Mouse (Mus musculus): ENCODE measurements around the gene Gpatch8.

Gpatch8 gene

GRCm38 (mm10) chr11:102496732-102497131 lies 59.5 kb downstream of the Gpatch8 start:
- DNase-seq (ENCODE audit: low spot score) = no peak

- DNase-seq (ENCODE audit: low spot score) = no peak
These were observed 60.0 kb downstream of the Gpatch8 start for GRCm38 (mm10) chr11:102496206-102496605.

- DNase-seq (ENCODE audit: low spot score) = no peak
These were observed 60.5 kb downstream of the Gpatch8 start for GRCm38 (mm10) chr11:102495742-102496141.

GRCm38 (mm10) chr11:102495114-102495513 lies 61.1 kb downstream of the Gpatch8 start:
- no peak for DNase-seq (ENCODE audit: low spot score)

- DNase-seq (ENCODE audit: low spot score) = no peak
These were observed 62.0 kb downstream of the Gpatch8 start for GRCm38 (mm10) chr11:102494063-102494650.

- DNase-seq (ENCODE audit: low spot score) = no peak
These were observed 63.0 kb downstream of the Gpatch8 start for GRCm38 (mm10) chr11:102493241-102493640.

- DNase-seq (ENCODE audit: low spot score) = no peak
These were observed 68.3 kb downstream of the Gpatch8 start for GRCm38 (mm10) chr11:102487901-102488300.

- DNase-seq (ENCODE audit: low spot score) = peak; percentile 89
These were observed 69.3 kb downstream of the Gpatch8 start for GRCm38 (mm10) chr11:102486733-102487386.

- DNase-seq (ENCODE audit: low spot score) = no peak
These were observed 74.4 kb downstream of the Gpatch8 start for GRCm38 (mm10) chr11:102481779-102482178.

GRCm38 (mm10) chr11:102480897-102481296 lies 75.3 kb downstream of the Gpatch8 start:
- DNase-seq (ENCODE audit: low spot score) = no peak

GRCm38 (mm10) chr11:102480111-102480510 lies 76.1 kb downstream of the Gpatch8 start:
- no peak for DNase-seq (ENCODE audit: low spot score)

GRCm38 (mm10) chr11:102479581-102479980 lies 76.6 kb downstream of the Gpatch8 start:
- DNase-seq (ENCODE audit: low spot score) = no peak

- no peak for DNase-seq (ENCODE audit: low spot score)
These were observed 77.5 kb downstream of the Gpatch8 start for GRCm38 (mm10) chr11:102478671-102479070.

- DNase-seq (ENCODE audit: low spot score) = no peak
These were observed 81.2 kb downstream of the Gpatch8 start for GRCm38 (mm10) chr11:102475027-102475426.

GRCm38 (mm10) chr11:102469648-102470357 lies 86.4 kb downstream of the Gpatch8 start, which contains the start of gene Itga2b:
Gene Itga2b (minus strand): TSS chr11:102470122.
- DNase-seq (ENCODE audit: low spot score) = no peak

GRCm38 (mm10) chr11:102467041-102467631 lies 89.1 kb downstream of the Gpatch8 start:
- DNase-seq (ENCODE audit: low spot score) = peak; percentile 94

- DNase-seq (ENCODE audit: low spot score) = peak; percentile 49
These were observed 90.3 kb downstream of the Gpatch8 start for GRCm38 (mm10) chr11:102465713-102466436.

- no peak for DNase-seq (ENCODE audit: low spot score)
These were observed 91.3 kb downstream of the Gpatch8 start for GRCm38 (mm10) chr11:102464901-102465300.

GRCm38 (mm10) chr11:102461764-102462163 lies 94.4 kb downstream of the Gpatch8 start:
- no peak for DNase-seq (ENCODE audit: low spot score)

- DNase-seq (ENCODE audit: low spot score) = no peak
These were observed 95.7 kb downstream of the Gpatch8 start for GRCm38 (mm10) chr11:102460541-102460940.

GRCm38 (mm10) chr11:102455740-102456396 lies 100.3 kb downstream of the Gpatch8 start:
- peak; percentile 90 for DNase-seq (ENCODE audit: low spot score)
